Mouse (Mus musculus): ENCODE measurements around the gene Ifngr1. TPM values are rescaled to one million over a fixed set of nuclear protein-coding genes. Genes with fewer than 3 reads are reported as not detected.

The Ifngr1 gene
- polyA plus RNA-seq, 1 experiment: 37.4 TPM

GRCm38 (mm10) chr10:19611616-19612015 lies 19.9 kb downstream of the Ifngr1 start:
- TF ChIP-seq POLR2A (IDR thresholded peaks at IDR 0.05; ENCODE audit: low read depth, low read length): no peak
- no peak overlapping the region for H3K27ac ChIP-seq (ENCODE audit: insufficient read depth, low read depth, low read length)
- H3K36me3 ChIP-seq (ENCODE audit: control insufficient read depth, insufficient read depth, low read length): peaks cover 38% of the 10 kb centered on the region
- no peaks in the 10 kb centered on the region for H3K27me3 ChIP-seq (ENCODE audit: control insufficient read depth, insufficient read depth, low read length)
- H3K4me3 ChIP-seq (ENCODE audit: low read depth, low read length): no peak overlapping the region
- peaks cover under 1% of the 10 kb centered on the region; the same call in 1 of the 2 replicates for H3K4me1 ChIP-seq (ENCODE audit: control insufficient read depth, insufficient read depth, insufficient read length, low read length)
- 42% methylated on average over 2 of the region's 2 CpGs for WGBS

- H3K4me3 ChIP-seq (ENCODE audit: low read depth, low read length): no peak overlapping the region
- no peak for TF ChIP-seq POLR2A (IDR thresholded peaks at IDR 0.05; ENCODE audit: low read depth, low read length)
- no peak for TF ChIP-seq CTCF (IDR thresholded peaks at IDR 0.05; ENCODE audit: extremely low read depth, insufficient read length, insufficient replicate concordance, low read depth, low read length)
- H3K27me3 ChIP-seq (ENCODE audit: control insufficient read depth, insufficient read depth, low read length): no peaks in the 10 kb centered on the region
- peak overlapping the region; percentile 21; the same call in 1 of the 2 replicates for H3K27ac ChIP-seq (ENCODE audit: insufficient read depth, low read depth, low read length)
- H3K36me3 ChIP-seq (ENCODE audit: control insufficient read depth, insufficient read depth, low read length): peaks cover 24% of the 10 kb centered on the region
- H3K4me1 ChIP-seq (ENCODE audit: control insufficient read depth, insufficient read depth, insufficient read length, low read length): peaks cover 3% of the 10 kb centered on the region; the same call in 1 of the 2 replicates
- WGBS: 43% methylated on average over 7 of the region's 7 CpGs
Measured at GRCm38 (mm10) chr10:19613111-19613753, 21.5 kb downstream of the Ifngr1 start.

- H3K27me3 ChIP-seq (ENCODE audit: control insufficient read depth, insufficient read depth, low read length): no peaks in the 10 kb centered on the region
- H3K4me3 ChIP-seq (ENCODE audit: low read depth, low read length): no peak overlapping the region
- H3K36me3 ChIP-seq (ENCODE audit: control insufficient read depth, insufficient read depth, low read length): no peaks in the 10 kb centered on the region
- no peak overlapping the region for H3K27ac ChIP-seq (ENCODE audit: insufficient read depth, low read depth, low read length)
- TF ChIP-seq POLR2A (IDR thresholded peaks at IDR 0.05; ENCODE audit: low read depth, low read length) (no peak), CTCF (IDR thresholded peaks at IDR 0.05; ENCODE audit: extremely low read depth, insufficient read length, insufficient replicate concordance, low read depth, low read length) (no peak)
- peaks cover 3% of the 10 kb centered on the region; the same call in 1 of the 2 replicates for H3K4me1 ChIP-seq (ENCODE audit: control insufficient read depth, insufficient read depth, insufficient read length, low read length)
- WGBS: 76% methylated on average over 5 of the region's 5 CpGs
Measured at GRCm38 (mm10) chr10:19619736-19620135, 28.0 kb downstream of the Ifngr1 start.

GRCm38 (mm10) chr10:19621408-19622048 lies 29.8 kb downstream of the Ifngr1 start, which contains the start of gene Il22ra2:
Gene Il22ra2 (plus strand): TSS chr10:19621998.
- WGBS: 86% methylated on average over 2 of the region's 2 CpGs
- Histone ChIP-seq H3K4me1 (ENCODE audit: control insufficient read depth, insufficient read depth, insufficient read length, low read length) (peaks cover 3% of the 10 kb centered on the region; the same call in 1 of the 2 replicates), H3K36me3 (ENCODE audit: control insufficient read depth, insufficient read depth, low read length) (no peaks in the 10 kb centered on the region), H3K4me3 (ENCODE audit: low read depth, low read length) (no peak within 1 kb of the TSS), H3K27ac (ENCODE audit: insufficient read depth, low read depth, low read length) (no peak within 1 kb of the TSS), H3K27me3 (ENCODE audit: control insufficient read depth, insufficient read depth, low read length) (no peaks in the 10 kb centered on the region)
- no peak for TF ChIP-seq CTCF (IDR thresholded peaks at IDR 0.05; ENCODE audit: extremely low read depth, insufficient read length, insufficient replicate concordance, low read depth, low read length)
- TF ChIP-seq POLR2A (IDR thresholded peaks at IDR 0.05; ENCODE audit: low read depth, low read length): no peak

GRCm38 (mm10) chr10:19624617-19625016 lies 32.9 kb downstream of the Ifngr1 start:
- Histone ChIP-seq H3K4me1 (ENCODE audit: control insufficient read depth, insufficient read depth, insufficient read length, low read length) (no peaks in the 10 kb centered on the region), H3K36me3 (ENCODE audit: control insufficient read depth, insufficient read depth, low read length) (no peaks in the 10 kb centered on the region), H3K27ac (ENCODE audit: insufficient read depth, low read depth, low read length) (no peak overlapping the region), H3K27me3 (ENCODE audit: control insufficient read depth, insufficient read depth, low read length) (no peaks in the 10 kb centered on the region), H3K4me3 (ENCODE audit: low read depth, low read length) (no peak overlapping the region)
- no peak for TF ChIP-seq POLR2A (IDR thresholded peaks at IDR 0.05; ENCODE audit: low read depth, low read length)
- TF ChIP-seq CTCF (IDR thresholded peaks at IDR 0.05; ENCODE audit: extremely low read depth, insufficient read length, insufficient replicate concordance, low read depth, low read length): no peak
- 97% methylated on average over 1 of the region's 1 CpGs for WGBS

DNA sequence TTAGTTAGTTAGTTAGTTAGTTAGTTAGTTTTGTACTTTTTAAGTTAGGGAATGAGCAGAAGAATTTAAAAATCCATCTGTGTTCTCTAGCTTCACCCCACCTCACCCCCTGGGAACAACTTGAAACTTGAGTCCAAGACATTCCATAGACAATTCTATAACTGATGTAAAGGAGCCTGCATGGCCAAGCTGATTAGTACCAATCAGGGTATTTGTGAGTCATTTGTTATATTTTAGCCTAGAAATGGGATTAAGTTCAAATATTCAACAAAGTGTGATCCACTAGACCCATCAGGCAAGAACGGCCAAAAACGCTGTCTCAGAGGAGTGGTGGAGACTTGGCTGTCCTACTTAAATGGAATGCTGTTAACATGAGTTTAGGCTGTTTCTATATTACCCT lies 35.6 kb downstream of the Ifngr1 start:
- no peak overlapping the region for H3K4me3 ChIP-seq (ENCODE audit: low read depth, low read length)
- H3K27me3 ChIP-seq (ENCODE audit: control insufficient read depth, insufficient read depth, low read length): no peaks in the 10 kb centered on the region
- no peaks in the 10 kb centered on the region for H3K4me1 ChIP-seq (ENCODE audit: control insufficient read depth, insufficient read depth, insufficient read length, low read length)
- H3K36me3 ChIP-seq (ENCODE audit: control insufficient read depth, insufficient read depth, low read length): no peaks in the 10 kb centered on the region
- 90% methylated on average over 2 of the region's 2 CpGs for WGBS
- H3K27ac ChIP-seq (ENCODE audit: insufficient read depth, low read depth, low read length): no peak overlapping the region
- TF ChIP-seq CTCF (IDR thresholded peaks at IDR 0.05; ENCODE audit: extremely low read depth, insufficient read length, insufficient replicate concordance, low read depth, low read length) (no peak), POLR2A (IDR thresholded peaks at IDR 0.05; ENCODE audit: low read depth, low read length) (no peak)

DNA sequence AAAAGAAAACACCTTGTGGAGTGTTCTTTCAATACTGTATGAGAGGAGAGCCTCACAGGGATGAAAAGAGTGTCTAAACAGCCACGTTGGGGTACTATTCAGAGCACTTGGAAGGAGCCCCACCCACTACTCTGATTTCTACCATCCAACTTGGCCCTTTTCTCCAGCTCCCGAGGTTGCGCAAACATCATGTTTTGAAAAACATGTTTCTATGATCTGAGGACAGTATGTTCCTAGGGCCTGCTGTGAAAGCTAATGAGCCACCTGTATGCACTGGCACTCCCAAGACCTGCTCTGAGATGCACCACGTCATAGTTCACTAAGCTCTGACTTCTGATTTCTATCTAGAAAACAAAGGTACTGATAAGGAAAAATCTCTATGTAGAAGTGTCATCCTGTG lies 36.0 kb downstream of the Ifngr1 start:
- H3K4me3 ChIP-seq (ENCODE audit: low read depth, low read length): no peak overlapping the region
- WGBS: 64% methylated on average over 4 of the region's 4 CpGs
- H3K27me3 ChIP-seq (ENCODE audit: control insufficient read depth, insufficient read depth, low read length): no peaks in the 10 kb centered on the region
- no peaks in the 10 kb centered on the region for H3K36me3 ChIP-seq (ENCODE audit: control insufficient read depth, insufficient read depth, low read length)
- no peak overlapping the region for H3K27ac ChIP-seq (ENCODE audit: insufficient read depth, low read depth, low read length)
- no peaks in the 10 kb centered on the region for H3K4me1 ChIP-seq (ENCODE audit: control insufficient read depth, insufficient read depth, insufficient read length, low read length)
- TF ChIP-seq CTCF (IDR thresholded peaks at IDR 0.05; ENCODE audit: extremely low read depth, insufficient read length, insufficient replicate concordance, low read depth, low read length) (no peak), POLR2A (IDR thresholded peaks at IDR 0.05; ENCODE audit: low read depth, low read length) (no peak)
